Mouse (Mus musculus) macrophage (primary cell): ENCODE data around the gene Taco1. TPM values are rescaled to one million over a fixed set of nuclear protein-coding genes. Genes with fewer than 3 reads are reported as not detected.
"Not testable (repeated sequence)": the region's sequence is repeated elsewhere in the genome, so short reads cannot be mapped to it uniquely, and the experiment has no call there.

Source experiments
- H3K27ac ChIP-seq: fragments of 350-480 bp; formaldehyde crosslinking; 2 replicates; pipeline ENCODE4 v1.9.0; 2021
- H3K36me3 ChIP-seq: fragments of 350-480 bp; formaldehyde crosslinking; 2 replicates; pipeline ENCODE4 v1.9.0; 2021; ENCODE audit errors: inconsistent target
- H3K4me3 ChIP-seq: fragments of 350-480 bp; formaldehyde crosslinking; 2 replicates; pipeline ENCODE4 v1.9.0; 2021; ENCODE audit errors: inconsistent target
- H3K79me2 ChIP-seq: fragments of 350-480 bp; formaldehyde crosslinking; 2 replicates; pipeline ENCODE4 v1.9.0; 2021; ENCODE audit errors: inconsistent target
- WGBS: methylation state at CpG from one replicate; pipeline ENCODE4 v1.1.7; 2026; ENCODE audit warnings: inconsistent platforms; ENCODE audit not compliant: missing documents; 5-methylcytosine and 5-hydroxymethylcytosine counted together
- polyA plus RNA-seq: library from polyadenylated mRNA; stranded (reverse); fragments of 250-400 nt; gene quantifications from 3 replicates; pipeline ENCODE4 v1.2.4, GENCODE M21; 2018; ENCODE audit warnings: inconsistent platforms
- total RNA-seq, 78 experiments: library from RNA; depleted of rRNA; stranded (reverse); fragments of 250-400 nt; gene quantifications; 1 replicate in 9 of 78; 2 replicates in 24 of 78; 3 replicates in 43 of 78; 4 replicates in 2 of 78; pipeline ENCODE4 v1.2.4; 2018; ENCODE audit warnings: inconsistent platforms in 56 of 78

Gene Taco1
- 1 to 10 TPM; 1.9 to 8.9 (median 4.9) TPM for total RNA-seq (2018; cell fraction: chromatin; rRNA removed)
- total RNA-seq (2018; cell fraction: cytosol; rRNA removed): 10 to 100 TPM in 11 of 26 experiments, 1 to 10 TPM in 15; 2.5 to 14.2 (median 9.2) TPM
- total RNA-seq (2018; cell fraction: nucleus; rRNA removed): 10 to 100 TPM in 2 of 26 experiments, 1 to 10 TPM in 24; 2.4 to 11.2 (median 5.4) TPM
- 9.9 to 15.0 TPM (median 13.6 TPM) in 3 replicates for polyA plus RNA-seq

GRCm38 (mm10) chr11:106065923-106066571, at the start of gene Taco1:
Gene Taco1, plus strand, starts transcription at chr11:106066061.
- 1% methylated on average over 49 of the region's 49 CpGs for WGBS

GRCm38 (mm10) chr11:106016440-106016839, 49.4 kb upstream of the Taco1 start:
- Histone ChIP-seq H3K4me3 (no peak overlapping the region), H3K36me3 (no peaks in the 10 kb centered on the region), H3K79me2 (no peaks in the 10 kb centered on the region), H3K27ac (no peak overlapping the region)
- 83% methylated on average over 5 of the region's 5 CpGs for WGBS

More at GRCm38 (mm10) chr11:106065923-106066571, at the start of gene Taco1:
- Histone ChIP-seq H3K36me3 (no peaks in the 10 kb centered on the region), H3K27ac (peak within 1 kb of the TSS; percentile 61), H3K4me3 (peak within 1 kb of the TSS; percentile 82), H3K79me2 (peaks cover 14% of the 10 kb centered on the region)

GRCm38 (mm10) chr11:106020051-106020763, 45.7 kb upstream of the Taco1 start:
- H3K27ac ChIP-seq: no peak overlapping the region
- H3K36me3 ChIP-seq: no peaks in the 10 kb centered on the region
- no peak overlapping the region for H3K4me3 ChIP-seq
- WGBS: 3% methylated on average over 42 of the region's 50 CpGs
- no peaks in the 10 kb centered on the region for H3K79me2 ChIP-seq

- no peaks in the 10 kb centered on the region for H3K79me2 ChIP-seq
- no peak overlapping the region for H3K4me3 ChIP-seq
- 0 out of 2 replicates have a peak, but pooled peaks cover 4% of the 10 kb centered on the region for H3K36me3 ChIP-seq
- no peak overlapping the region for H3K27ac ChIP-seq
- 86% methylated on average over 3 of the region's 3 CpGs for WGBS
Observed at GRCm38 (mm10) chr11:106025774-106026173, 40.1 kb upstream of the Taco1 start.

- Histone ChIP-seq H3K79me2 (no peaks in the 10 kb centered on the region), H3K36me3 (0 out of 2 replicates have a peak, but pooled peaks cover 4% of the 10 kb centered on the region), H3K27ac (no peak overlapping the region), H3K4me3 (no peak overlapping the region)
- WGBS: 34% methylated on average over 11 of the region's 11 CpGs
Observed at GRCm38 (mm10) chr11:106026465-106027151, 39.3 kb upstream of the Taco1 start.

GRCm38 (mm10) chr11:106027607-106028006, 38.3 kb upstream of the Taco1 start:
- 94% methylated on average over 5 of the region's 5 CpGs for WGBS
- no peak overlapping the region for H3K27ac ChIP-seq
- H3K79me2 ChIP-seq: no peaks in the 10 kb centered on the region
- H3K4me3 ChIP-seq: no peak overlapping the region
- H3K36me3 ChIP-seq: 0 out of 2 replicates have a peak, but pooled peaks cover 4% of the 10 kb centered on the region

- not testable (repeated sequence) for H3K79me2 ChIP-seq, H3K36me3 ChIP-seq, H3K27ac ChIP-seq
- H3K4me3 ChIP-seq: peak overlapping the region; percentile 26
- WGBS: no CpG with 5 or more reads among the region's 25 CpGs
Observed at GRCm38 (mm10) chr11:106032074-106032473, 33.8 kb upstream of the Taco1 start.

GRCm38 (mm10) chr11:106033491-106033919, 32.4 kb upstream of the Taco1 start:
- Histone ChIP-seq H3K27ac (peak overlapping the region; percentile 15; the same call in 1 of the 2 replicates), H3K4me3 (no peak overlapping the region), H3K36me3 (no peaks in the 10 kb centered on the region), H3K79me2 (peaks cover 16% of the 10 kb centered on the region)
- WGBS: 41% methylated on average over 11 of the region's 11 CpGs

GRCm38 (mm10) chr11:106034986-106035385, 30.9 kb upstream of the Taco1 start:
- H3K27ac ChIP-seq: no peak overlapping the region
- 88% methylated on average over 9 of the region's 9 CpGs for WGBS
- no peak overlapping the region for H3K4me3 ChIP-seq

GRCm38 (mm10) chr11:106036548-106037417, 29.1 kb upstream of the Taco1 start, which contains the start of gene Dcaf7:
Gene Dcaf7, plus strand, starts transcription at chr11:106036872.
- WGBS: under 1% methylated on average over 66 of the region's 66 CpGs
- H3K27ac ChIP-seq: peak within 1 kb of the TSS; percentile 12; the same call in 1 of the 2 replicates

More at GRCm38 (mm10) chr11:106034986-106035385, 30.9 kb upstream of the Taco1 start:
- Histone ChIP-seq H3K36me3 (no peaks in the 10 kb centered on the region), H3K79me2 (peaks cover 31% of the 10 kb centered on the region)

GRCm38 (mm10) chr11:106037418-106037751, 28.5 kb upstream of the Taco1 start:
- Histone ChIP-seq H3K79me2 (peaks cover 55% of the 10 kb centered on the region), H3K27ac (peak overlapping the region; percentile 10; the same call in 1 of the 2 replicates), H3K36me3 (no peaks in the 10 kb centered on the region), H3K4me3 (peak overlapping the region; percentile 88)
- WGBS: 0% methylated on average over 13 of the region's 13 CpGs

More at GRCm38 (mm10) chr11:106036548-106037417, 29.1 kb upstream of the Taco1 start, which contains the start of gene Dcaf7:
- H3K36me3 ChIP-seq: no peaks in the 10 kb centered on the region
- peaks cover 49% of the 10 kb centered on the region for H3K79me2 ChIP-seq
- peak within 1 kb of the TSS; percentile 88 for H3K4me3 ChIP-seq

GRCm38 (mm10) chr11:106044349-106044748, 21.5 kb upstream of the Taco1 start:
- no peak overlapping the region for H3K27ac ChIP-seq
- H3K36me3 ChIP-seq: peaks cover 27% of the 10 kb centered on the region
- H3K79me2 ChIP-seq: peaks cover 78% of the 10 kb centered on the region
- H3K4me3 ChIP-seq: no peak overlapping the region

- no peak overlapping the region for H3K27ac ChIP-seq
- H3K36me3 ChIP-seq: peaks cover 34% of the 10 kb centered on the region
- H3K79me2 ChIP-seq: peaks cover 69% of the 10 kb centered on the region
- H3K4me3 ChIP-seq: no peak overlapping the region
- WGBS: 100% methylated on average over 1 of the region's 1 CpGs
Observed at GRCm38 (mm10) chr11:106045256-106045655, 20.6 kb upstream of the Taco1 start.
